Mouse (Mus musculus): ENCODE measurements around the gene P3h4.

The P3h4 gene

GRCm38 (mm10) chr11:100392958-100393357 lies 21.7 kb downstream of the P3h4 start:
- DNase-seq (ENCODE audit: low read depth, low spot score), result no peak

GRCm38 (mm10) chr11:100391884-100392345 lies 22.7 kb downstream of the P3h4 start:
- DNase-seq (ENCODE audit: low read depth, low spot score), result no peak

- no peak for DNase-seq (ENCODE audit: low read depth, low spot score)
Measured at GRCm38 (mm10) chr11:100391081-100391883, 23.4 kb downstream of the P3h4 start.

- DNase-seq (ENCODE audit: low read depth, low spot score), result no peak
Measured at GRCm38 (mm10) chr11:100389931-100390445, 24.6 kb downstream of the P3h4 start.

GRCm38 (mm10) chr11:100388588-100388987 lies 26.0 kb downstream of the P3h4 start:
- DNase-seq (ENCODE audit: low read depth, low spot score), result no peak

GRCm38 (mm10) chr11:100387589-100388375 lies 26.9 kb downstream of the P3h4 start:
- DNase-seq (ENCODE audit: low read depth, low spot score), result no peak

- DNase-seq (ENCODE audit: low read depth, low spot score), result no peak
Measured at GRCm38 (mm10) chr11:100387111-100387510, 27.5 kb downstream of the P3h4 start.

GRCm38 (mm10) chr11:100386586-100386985 lies 28.1 kb downstream of the P3h4 start:
- no peak for DNase-seq (ENCODE audit: low read depth, low spot score)

GRCm38 (mm10) chr11:100385016-100385415 lies 29.6 kb downstream of the P3h4 start:
- DNase-seq (ENCODE audit: low read depth, low spot score), result no peak

- DNase-seq (ENCODE audit: low read depth, low spot score), result no peak
Measured at GRCm38 (mm10) chr11:100382682-100383081, 32.0 kb downstream of the P3h4 start.

GRCm38 (mm10) chr11:100379311-100379710 lies 35.3 kb downstream of the P3h4 start:
- no peak for DNase-seq (ENCODE audit: low read depth, low spot score)

- DNase-seq (ENCODE audit: low read depth, low spot score), result no peak
Measured at GRCm38 (mm10) chr11:100378446-100378845, 36.2 kb downstream of the P3h4 start.

GRCm38 (mm10) chr11:100377989-100378388 lies 36.6 kb downstream of the P3h4 start:
- no peak for DNase-seq (ENCODE audit: low read depth, low spot score)

- no peak for DNase-seq (ENCODE audit: low read depth, low spot score)
Measured at GRCm38 (mm10) chr11:100376746-100377389, 37.8 kb downstream of the P3h4 start.

- DNase-seq (ENCODE audit: low read depth, low spot score), result no peak
Measured at GRCm38 (mm10) chr11:100376005-100376404, 38.6 kb downstream of the P3h4 start.

GRCm38 (mm10) chr11:100375127-100375526 lies 39.5 kb downstream of the P3h4 start:
- DNase-seq (ENCODE audit: low read depth, low spot score), result no peak

GRCm38 (mm10) chr11:100371981-100372558 lies 42.6 kb downstream of the P3h4 start:
- DNase-seq (ENCODE audit: low read depth, low spot score), result no peak

- no peak for DNase-seq (ENCODE audit: low read depth, low spot score)
Measured at GRCm38 (mm10) chr11:100369822-100370221, 44.8 kb downstream of the P3h4 start.

- no peak for DNase-seq (ENCODE audit: low read depth, low spot score)
Measured at GRCm38 (mm10) chr11:100369145-100369544, 45.5 kb downstream of the P3h4 start.

GRCm38 (mm10) chr11:100362979-100363562 lies 51.6 kb downstream of the P3h4 start:
- peak; percentile 37 for DNase-seq (ENCODE audit: low read depth, low spot score)
